Mouse (Mus musculus): ENCODE measurements at regions not wholly inside any gene's neighbourhood (a gene's known extent, or its start where the extent isn't known, plus 50 kb on each side); places are given as distances from the start of the nearest gene placed in this dataset.

GRCm38 (mm10) chr6:111913771-111914405, 359.7 kb upstream of the Lmcd1 start:
- TF ChIP-seq CHD2 (IDR thresholded peaks at IDR 0.05; ENCODE audit: low read depth, low read length), result no peak
- TF ChIP-seq ZNF384 (IDR thresholded peaks at IDR 0.05; ENCODE audit: low read depth, low read length), result no peak

All from ES-E14 (cell line).